Mouse (Mus musculus): ENCODE data around the gene Adcy5. TPM values are rescaled to one million over a fixed set of nuclear protein-coding genes. Genes with fewer than 3 reads are reported as not detected.

The Adcy5 gene
- polyA plus RNA-seq, 1 experiment from 2014 or later: 9.0 TPM

- ATAC-seq (ENCODE audit: low FRiP score) (no peak), DNase-seq (ENCODE audit: low spot score) (no peak)
- no peaks in the 10 kb centered on the region for H3K27me3 ChIP-seq (ENCODE audit: control insufficient read depth, insufficient read depth, low read length)
- no peaks in the 10 kb centered on the region for H3K9me3 ChIP-seq (ENCODE audit: control insufficient read depth, low read length)
- H3K27ac ChIP-seq: no peak overlapping the region
- WGBS: 21% methylated on average over 14 of the region's 14 CpGs
- H3K4me1 ChIP-seq (replicated peaks; ENCODE audit: control insufficient read depth, insufficient read depth, low read length): no peaks in the 10 kb centered on the region
- H3K9ac ChIP-seq: no peak overlapping the region
- no peaks in the 10 kb centered on the region for H3K36me3 ChIP-seq (replicated peaks; ENCODE audit: control insufficient read depth, insufficient read depth)
- H3K4me3 ChIP-seq (replicated peaks; ENCODE audit: low read length): no peak overlapping the region
- no peak overlapping the region for H3K4me2 ChIP-seq (replicated peaks)
Measured at GRCm38 (mm10) chr16:35232153-35232750, 77.6 kb downstream of the Adcy5 start.

GRCm38 (mm10) chr16:35233329-35233728 lies 78.7 kb downstream of the Adcy5 start:
- H3K9me3 ChIP-seq (ENCODE audit: control insufficient read depth, low read length): no peaks in the 10 kb centered on the region
- DNase-seq (ENCODE audit: low spot score) (no peak), ATAC-seq (ENCODE audit: low FRiP score) (no peak)
- no peaks in the 10 kb centered on the region for H3K4me1 ChIP-seq (replicated peaks; ENCODE audit: control insufficient read depth, insufficient read depth, low read length)
- H3K36me3 ChIP-seq (replicated peaks; ENCODE audit: control insufficient read depth, insufficient read depth): no peaks in the 10 kb centered on the region
- no peak overlapping the region for H3K4me2 ChIP-seq (replicated peaks)
- 76% methylated on average over 4 of the region's 4 CpGs for WGBS
- no peak overlapping the region for H3K9ac ChIP-seq
- no peaks in the 10 kb centered on the region for H3K27me3 ChIP-seq (ENCODE audit: control insufficient read depth, insufficient read depth, low read length)
- no peak overlapping the region for H3K4me3 ChIP-seq (replicated peaks; ENCODE audit: low read length)
- H3K27ac ChIP-seq: no peak overlapping the region

- DNase-seq (ENCODE audit: low spot score): no peak
- no peak overlapping the region for H3K4me2 ChIP-seq (replicated peaks)
- H3K9ac ChIP-seq: no peak overlapping the region
- no peak for ATAC-seq (ENCODE audit: low FRiP score)
- H3K27me3 ChIP-seq (ENCODE audit: control insufficient read depth, insufficient read depth, low read length): no peaks in the 10 kb centered on the region
- H3K36me3 ChIP-seq (replicated peaks; ENCODE audit: control insufficient read depth, insufficient read depth): no peaks in the 10 kb centered on the region
- H3K4me3 ChIP-seq (replicated peaks; ENCODE audit: low read length): no peak overlapping the region
- no peak overlapping the region for H3K27ac ChIP-seq
- H3K9me3 ChIP-seq (ENCODE audit: control insufficient read depth, low read length): no peaks in the 10 kb centered on the region
- 72% methylated on average over 7 of the region's 7 CpGs for WGBS
- peaks cover 8% of the 10 kb centered on the region; the same call in 1 of the 2 replicates for H3K4me1 ChIP-seq (replicated peaks; ENCODE audit: control insufficient read depth, insufficient read depth, low read length)
Measured at GRCm38 (mm10) chr16:35237091-35237490, 82.4 kb downstream of the Adcy5 start.

GRCm38 (mm10) chr16:35239318-35239965 lies 84.8 kb downstream of the Adcy5 start:
- DNase-seq (ENCODE audit: low spot score): no peak
- 45% methylated on average over 12 of the region's 12 CpGs for WGBS
- Histone ChIP-seq H3K36me3 (replicated peaks; ENCODE audit: control insufficient read depth, insufficient read depth) (no peaks in the 10 kb centered on the region), H3K27ac (peak overlapping the region; percentile 2; the same call in 1 of the 2 replicates), H3K9me3 (ENCODE audit: control insufficient read depth, low read length) (no peaks in the 10 kb centered on the region), H3K4me1 (replicated peaks; ENCODE audit: control insufficient read depth, insufficient read depth, low read length) (peaks cover 8% of the 10 kb centered on the region; the same call in 1 of the 2 replicates), H3K4me2 (replicated peaks) (no peak overlapping the region), H3K9ac (no peak overlapping the region), H3K4me3 (replicated peaks; ENCODE audit: low read length) (no peak overlapping the region), H3K27me3 (ENCODE audit: control insufficient read depth, insufficient read depth, low read length) (no peaks in the 10 kb centered on the region)
- 0 out of 2 replicates have a peak, but pooled peaks have one; percentile 19 for ATAC-seq (ENCODE audit: low FRiP score)

- no peak for DNase-seq (ENCODE audit: low spot score)
Measured at GRCm38 (mm10) chr16:35239966-35240730, 85.5 kb downstream of the Adcy5 start.

GRCm38 (mm10) chr16:35247364-35247763 lies 92.7 kb downstream of the Adcy5 start:
- WGBS: 43% methylated on average over 3 of the region's 3 CpGs
- DNase-seq (ENCODE audit: low spot score) (no peak), ATAC-seq (ENCODE audit: low FRiP score) (no peak)
- H3K9me3 ChIP-seq (ENCODE audit: control insufficient read depth, low read length): no peaks in the 10 kb centered on the region
- H3K36me3 ChIP-seq (replicated peaks; ENCODE audit: control insufficient read depth, insufficient read depth): peaks cover 3% of the 10 kb centered on the region; the same call in 1 of the 2 replicates
- 0 out of 2 replicates have a peak, but pooled peaks cover 6% of the 10 kb centered on the region for H3K4me1 ChIP-seq (replicated peaks; ENCODE audit: control insufficient read depth, insufficient read depth, low read length)
- H3K4me3 ChIP-seq (replicated peaks; ENCODE audit: low read length): no peak overlapping the region
- no peak overlapping the region for H3K9ac ChIP-seq
- H3K4me2 ChIP-seq (replicated peaks): no peak overlapping the region
- no peaks in the 10 kb centered on the region for H3K27me3 ChIP-seq (ENCODE audit: control insufficient read depth, insufficient read depth, low read length)
- no peak overlapping the region for H3K27ac ChIP-seq

More at GRCm38 (mm10) chr16:35239966-35240730, 85.5 kb downstream of the Adcy5 start:
- Histone ChIP-seq H3K4me3 (replicated peaks; ENCODE audit: low read length) (no peak overlapping the region), H3K4me1 (replicated peaks; ENCODE audit: control insufficient read depth, insufficient read depth, low read length) (peaks cover 8% of the 10 kb centered on the region; the same call in 1 of the 2 replicates), H3K4me2 (replicated peaks) (no peak overlapping the region), H3K9ac (no peak overlapping the region), H3K9me3 (ENCODE audit: control insufficient read depth, low read length) (no peaks in the 10 kb centered on the region), H3K36me3 (replicated peaks; ENCODE audit: control insufficient read depth, insufficient read depth) (no peaks in the 10 kb centered on the region), H3K27me3 (ENCODE audit: control insufficient read depth, insufficient read depth, low read length) (no peaks in the 10 kb centered on the region), H3K27ac (no peak overlapping the region)
- no peak for ATAC-seq (ENCODE audit: low FRiP score)
- WGBS: 82% methylated on average over 4 of the region's 4 CpGs

- ATAC-seq (ENCODE audit: low FRiP score): no peak
- peaks cover 3% of the 10 kb centered on the region; the same call in 1 of the 2 replicates for H3K36me3 ChIP-seq (replicated peaks; ENCODE audit: control insufficient read depth, insufficient read depth)
- H3K4me2 ChIP-seq (replicated peaks): no peak overlapping the region
- H3K27ac ChIP-seq: no peak overlapping the region
- no peaks in the 10 kb centered on the region for H3K27me3 ChIP-seq (ENCODE audit: control insufficient read depth, insufficient read depth, low read length)
- 34% methylated on average over 9 of the region's 9 CpGs for WGBS
- H3K9me3 ChIP-seq (ENCODE audit: control insufficient read depth, low read length): no peaks in the 10 kb centered on the region
- H3K4me3 ChIP-seq (replicated peaks; ENCODE audit: low read length): no peak overlapping the region
- no peak for DNase-seq (ENCODE audit: low spot score)
- H3K4me1 ChIP-seq (replicated peaks; ENCODE audit: control insufficient read depth, insufficient read depth, low read length): peaks cover 6% of the 10 kb centered on the region; the same call in 1 of the 2 replicates
- no peak overlapping the region for H3K9ac ChIP-seq
Measured at GRCm38 (mm10) chr16:35248825-35249224, 94.1 kb downstream of the Adcy5 start.

- H3K4me2 ChIP-seq (replicated peaks): no peak overlapping the region
- ATAC-seq (ENCODE audit: low FRiP score) (no peak), DNase-seq (ENCODE audit: low spot score) (no peak)
- H3K4me1 ChIP-seq (replicated peaks; ENCODE audit: control insufficient read depth, insufficient read depth, low read length): peaks cover 6% of the 10 kb centered on the region; the same call in 1 of the 2 replicates
- no peaks in the 10 kb centered on the region for H3K9me3 ChIP-seq (ENCODE audit: control insufficient read depth, low read length)
- H3K36me3 ChIP-seq (replicated peaks; ENCODE audit: control insufficient read depth, insufficient read depth): peaks cover 3% of the 10 kb centered on the region; the same call in 1 of the 2 replicates
- WGBS: 93% methylated on average over 6 of the region's 6 CpGs
- no peak overlapping the region for H3K4me3 ChIP-seq (replicated peaks; ENCODE audit: low read length)
- H3K27ac ChIP-seq: no peak overlapping the region
- H3K27me3 ChIP-seq (ENCODE audit: control insufficient read depth, insufficient read depth, low read length): no peaks in the 10 kb centered on the region
- H3K9ac ChIP-seq: no peak overlapping the region
Measured at GRCm38 (mm10) chr16:35249763-35250162, 95.1 kb downstream of the Adcy5 start.

GRCm38 (mm10) chr16:35251690-35252089 lies 97.0 kb downstream of the Adcy5 start:
- H3K27me3 ChIP-seq (ENCODE audit: control insufficient read depth, insufficient read depth, low read length): no peaks in the 10 kb centered on the region
- 89% methylated on average over 6 of the region's 6 CpGs for WGBS
- no peak overlapping the region for H3K4me2 ChIP-seq (replicated peaks)
- H3K4me3 ChIP-seq (replicated peaks; ENCODE audit: low read length): no peak overlapping the region
- no peak for DNase-seq (ENCODE audit: low spot score)
- H3K9ac ChIP-seq: no peak overlapping the region
- H3K27ac ChIP-seq: no peak overlapping the region
- peaks cover 3% of the 10 kb centered on the region; the same call in 1 of the 2 replicates for H3K36me3 ChIP-seq (replicated peaks; ENCODE audit: control insufficient read depth, insufficient read depth)
- peaks cover 6% of the 10 kb centered on the region; the same call in 1 of the 2 replicates for H3K4me1 ChIP-seq (replicated peaks; ENCODE audit: control insufficient read depth, insufficient read depth, low read length)
- ATAC-seq (ENCODE audit: low FRiP score): no peak
- no peaks in the 10 kb centered on the region for H3K9me3 ChIP-seq (ENCODE audit: control insufficient read depth, low read length)
